Mouse (Mus musculus) kidney, embryonic 15.5 days (tissue): Measurements from ENCODE around the gene Hsf5. TPM values are rescaled to one million over a fixed set of nuclear protein-coding genes. Genes with fewer than 3 reads are reported as not detected.

Experiments
- ATAC-seq: fragments of 200-750 bp; cut with Nextera tagmentation; replicated peaks from 2 replicates; pipeline ENCODE4 v1.8.0; 2017; ENCODE audit warnings: moderate TSS enrichment; ENCODE audit not compliant: low FRiP score
- H3K27ac ChIP-seq: fragments of 300-500 bp; sonication (generic); 2 replicates; pipeline ENCODE4 v1.5.1; 2015; ENCODE audit warnings: mild to moderate bottlenecking, inconsistent platforms
- H3K27me3 ChIP-seq: fragments of 300-500 bp; sonication (generic); 2 replicates; pipeline ENCODE4 v1.6.1; 2015; ENCODE audit warnings: inconsistent platforms
- H3K36me3 ChIP-seq: fragments of 300-500 bp; sonication (generic); 2 replicates; pipeline ENCODE4 v1.6.1; 2015; ENCODE audit warnings: inconsistent platforms
- H3K4me1 ChIP-seq: fragments of 300-500 bp; sonication (generic); 2 replicates; pipeline ENCODE4 v1.6.1; 2015; ENCODE audit warnings: inconsistent platforms
- H3K4me2 ChIP-seq: fragments of 300-500 bp; sonication (generic); 2 replicates; pipeline ENCODE4 v1.6.1; 2015; ENCODE audit warnings: moderate library complexity, mild to moderate bottlenecking, inconsistent platforms
- H3K4me3 ChIP-seq: fragments of 300-500 bp; sonication (generic); replicated peaks from 2 replicates; pipeline ENCODE4 v1.5.1; 2015; ENCODE audit warnings: mild to moderate bottlenecking, inconsistent platforms
- H3K9ac ChIP-seq: fragments of 300-500 bp; sonication (generic); 2 replicates; pipeline ENCODE4 v1.6.1; 2015; ENCODE audit warnings: mild to moderate bottlenecking, inconsistent platforms
- H3K9me3 ChIP-seq: fragments of 300-500 bp; sonication (generic); replicated peaks from 2 replicates; pipeline ENCODE4 v1.6.1; 2016; ENCODE audit warnings: inconsistent platforms
- WGBS: fragments of 180-500 bp; shearing (Covaris S2); methylation state at CpG from one replicate; pipeline ENCODE4 v1.1.7; 2015; ENCODE audit warnings: mixed read lengths; 5-methylcytosine and 5-hydroxymethylcytosine counted together
- polyA plus RNA-seq: library from polyadenylated mRNA; unstranded; fragments of >200 nt; fragmentation: Nextera tagmentation; extraction: Ambion mirVana; gene quantifications from 2 replicates; pipeline ENCODE4 v1.2.1, GENCODE M21; 2015

Gene Hsf5
- polyA plus RNA-seq, 1 experiment from 2014 or later, result 0.26 TPM

GRCm38 (mm10) chr11:87580543-87581085, 36.4 kb upstream of the Hsf5 start:
- Histone ChIP-seq H3K4me2 (no peak overlapping the region), H3K27me3 (no peaks in the 10 kb centered on the region), H3K36me3 (no peaks in the 10 kb centered on the region), H3K4me1 (peaks cover 48% of the 10 kb centered on the region), H3K4me3 (no peak overlapping the region), H3K9ac (no peak overlapping the region), H3K27ac (no peak overlapping the region), H3K9me3 (no peaks in the 10 kb centered on the region)
- 53% methylated on average over 10 of the region's 10 CpGs for WGBS
- ATAC-seq, result no peak

- Histone ChIP-seq H3K4me3 (no peak overlapping the region), H3K27ac (no peak overlapping the region), H3K4me1 (peaks cover 48% of the 10 kb centered on the region), H3K27me3 (no peaks in the 10 kb centered on the region), H3K9me3 (no peaks in the 10 kb centered on the region), H3K4me2 (no peak overlapping the region), H3K9ac (no peak overlapping the region), H3K36me3 (no peaks in the 10 kb centered on the region)
- WGBS, result 84% methylated on average over 12 of the region's 12 CpGs
- ATAC-seq, result no peak
These were observed 35.7 kb upstream of the Hsf5 start for GRCm38 (mm10) chr11:87581161-87581865.

GRCm38 (mm10) chr11:87581933-87582710, 34.8 kb upstream of the Hsf5 start:
- Histone ChIP-seq H3K4me1 (peaks cover 41% of the 10 kb centered on the region), H3K36me3 (peaks cover 4% of the 10 kb centered on the region; the same call in 1 of the 2 replicates), H3K4me2 (no peak overlapping the region), H3K27me3 (no peaks in the 10 kb centered on the region), H3K4me3 (no peak overlapping the region), H3K9ac (no peak overlapping the region), H3K27ac (no peak overlapping the region), H3K9me3 (no peaks in the 10 kb centered on the region)
- WGBS, result 89% methylated on average over 8 of the region's 8 CpGs
- ATAC-seq, result no peak

GRCm38 (mm10) chr11:87583291-87584034, 33.5 kb upstream of the Hsf5 start:
- ATAC-seq, result no peak
- Histone ChIP-seq H3K36me3 (peaks cover 4% of the 10 kb centered on the region; the same call in 1 of the 2 replicates), H3K9ac (no peak overlapping the region), H3K4me2 (no peak overlapping the region), H3K4me3 (no peak overlapping the region), H3K27me3 (no peaks in the 10 kb centered on the region), H3K9me3 (no peaks in the 10 kb centered on the region), H3K4me1 (peaks cover 29% of the 10 kb centered on the region), H3K27ac (no peak overlapping the region)
- WGBS, result 82% methylated on average over 6 of the region's 6 CpGs

GRCm38 (mm10) chr11:87584711-87585505, 32.1 kb upstream of the Hsf5 start:
- H3K9ac ChIP-seq, result no peak overlapping the region
- WGBS, result 68% methylated on average over 10 of the region's 10 CpGs
- H3K27ac ChIP-seq, result peak overlapping the region; percentile 57
- no peaks in the 10 kb centered on the region for H3K27me3 ChIP-seq
- peaks cover 4% of the 10 kb centered on the region; the same call in 1 of the 2 replicates for H3K36me3 ChIP-seq
- H3K4me1 ChIP-seq, result peaks cover 23% of the 10 kb centered on the region
- H3K4me3 ChIP-seq, result no peak overlapping the region
- no peak overlapping the region for H3K4me2 ChIP-seq
- ATAC-seq, result no peak
- H3K9me3 ChIP-seq, result no peaks in the 10 kb centered on the region

GRCm38 (mm10) chr11:87587211-87587874, 29.6 kb upstream of the Hsf5 start:
- Histone ChIP-seq H3K4me2 (no peak overlapping the region), H3K9ac (no peak overlapping the region), H3K4me1 (peaks cover 28% of the 10 kb centered on the region), H3K36me3 (peaks cover 4% of the 10 kb centered on the region; the same call in 1 of the 2 replicates), H3K4me3 (no peak overlapping the region), H3K27ac (0 out of 2 replicates have a peak overlapping the region, but pooled peaks have one; percentile 22), H3K9me3 (no peaks in the 10 kb centered on the region), H3K27me3 (no peaks in the 10 kb centered on the region)
- ATAC-seq, result no peak
- WGBS, result 91% methylated on average over 5 of the region's 5 CpGs

GRCm38 (mm10) chr11:87589605-87590004, 27.4 kb upstream of the Hsf5 start:
- Histone ChIP-seq H3K4me3 (peak overlapping the region; percentile 78; the same call in 1 of the 2 replicates), H3K36me3 (peaks cover 14% of the 10 kb centered on the region), H3K27ac (no peak overlapping the region), H3K27me3 (no peaks in the 10 kb centered on the region), H3K4me2 (peak overlapping the region; percentile 74; the same call in 1 of the 2 replicates), H3K9ac (0 out of 2 replicates have a peak overlapping the region, but pooled peaks have one; percentile 87), H3K9me3 (no peaks in the 10 kb centered on the region), H3K4me1 (peaks cover 46% of the 10 kb centered on the region)
- WGBS, result 95% methylated on average over 8 of the region's 8 CpGs
- ATAC-seq, result no peak

GRCm38 (mm10) chr11:87590841-87591525, 26.0 kb upstream of the Hsf5 start:
- ATAC-seq, result no peak
- Histone ChIP-seq H3K36me3 (peaks cover 14% of the 10 kb centered on the region), H3K4me2 (peak overlapping the region; percentile 74), H3K27ac (peak overlapping the region; percentile 94), H3K4me3 (peak overlapping the region; percentile 78), H3K9ac (peak overlapping the region; percentile 87), H3K4me1 (peaks cover 52% of the 10 kb centered on the region), H3K27me3 (no peaks in the 10 kb centered on the region), H3K9me3 (no peaks in the 10 kb centered on the region)
- 2% methylated on average over 25 of the region's 25 CpGs for WGBS

- H3K27me3 ChIP-seq, result no peaks in the 10 kb centered on the region
- peaks cover 14% of the 10 kb centered on the region for H3K36me3 ChIP-seq
- peak within 1 kb of the TSS; percentile 85 for H3K4me2 ChIP-seq
- peak within 1 kb of the TSS; percentile 87 for H3K9ac ChIP-seq
- peak; percentile 98 for ATAC-seq
- WGBS, result under 1% methylated on average over 61 of the region's 61 CpGs
- H3K4me1 ChIP-seq, result peaks cover 60% of the 10 kb centered on the region
- peak within 1 kb of the TSS; percentile 98 for H3K27ac ChIP-seq
- peak within 1 kb of the TSS; percentile 78 for H3K4me3 ChIP-seq
- no peaks in the 10 kb centered on the region for H3K9me3 ChIP-seq
These were observed 25.2 kb upstream of the Hsf5 start, which contains the start of gene Mtmr4 for GRCm38 (mm10) chr11:87591526-87592353. Mtmr4 (plus strand) TSS chr11:87592162.

GRCm38 (mm10) chr11:87592354-87592695, 24.6 kb upstream of the Hsf5 start:
- Histone ChIP-seq H3K4me3 (peak overlapping the region; percentile 78), H3K27ac (peak overlapping the region; percentile 98), H3K9ac (peak overlapping the region; percentile 79), H3K9me3 (no peaks in the 10 kb centered on the region), H3K4me1 (peaks cover 65% of the 10 kb centered on the region), H3K27me3 (no peaks in the 10 kb centered on the region), H3K36me3 (peaks cover 18% of the 10 kb centered on the region), H3K4me2 (peak overlapping the region; percentile 85)
- under 1% methylated on average over 15 of the region's 15 CpGs for WGBS
- ATAC-seq, result no peak
